Mouse (Mus musculus): ENCODE measurements around the gene Gm38100. TPM values are rescaled to one million over a fixed set of nuclear protein-coding genes. Genes with fewer than 3 reads are reported as not detected.

Gene Gm38100
- total and polyA plus RNA-seq, 2 experiments = not detected

- 79% methylated on average over 4 of the region's 4 CpGs for WGBS
- DNase-seq (ENCODE audit: extremely low read depth, low read depth, low spot score) = no peak
- TF ChIP-seq CTCF (IDR thresholded peaks at IDR 0.05; ENCODE audit: low read depth, low read length) = no peak
- TF ChIP-seq POLR2A (IDR thresholded peaks at IDR 0.05; ENCODE audit: extremely low read depth, insufficient read depth, low read length) = no peak
Measured at GRCm38 (mm10) chr1:175946718-175947315, 26.7 kb downstream of the Gm38100 start.

DNA sequence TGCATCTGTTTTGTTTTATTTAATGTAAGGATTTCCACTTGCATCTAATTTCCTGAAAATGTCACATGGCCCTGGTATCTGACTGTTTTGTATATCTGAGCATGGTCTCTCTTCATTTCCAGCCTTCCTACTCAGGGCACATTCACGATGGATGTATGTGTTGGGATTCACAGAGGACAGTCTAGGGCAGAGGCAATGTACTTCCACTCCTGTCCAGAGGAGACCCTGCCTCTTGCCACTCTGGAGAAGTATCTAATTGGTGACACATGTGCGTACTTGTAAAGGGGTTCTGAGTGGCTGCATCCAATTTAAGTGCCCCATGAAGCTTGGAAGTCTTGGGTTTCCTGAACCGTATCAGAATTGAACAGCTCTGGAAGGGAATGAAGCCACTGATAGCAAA, 30.3 kb downstream of the Gm38100 start:
- H3K36me3 ChIP-seq (ENCODE audit: control insufficient read depth, insufficient read depth, low read length) = no peaks in the 10 kb centered on the region
- no peaks in the 10 kb centered on the region for H3K79me2 ChIP-seq (ENCODE audit: control insufficient read depth, insufficient read depth, low read length)
- H3K4me1 ChIP-seq (ENCODE audit: control insufficient read depth, insufficient read depth, low read length) = no peaks in the 10 kb centered on the region
- 81% methylated on average over 3 of the region's 3 CpGs for WGBS
- H3K9ac ChIP-seq (ENCODE audit: low read depth, low read length) = no peak overlapping the region
- no peak overlapping the region for H3K4me3 ChIP-seq (ENCODE audit: insufficient read depth, low read depth, low read length)
- H3K27ac ChIP-seq (replicated peaks; ENCODE audit: insufficient read depth, low read depth, low read length) = no peak overlapping the region
- no peaks in the 10 kb centered on the region for H3K27me3 ChIP-seq (ENCODE audit: control insufficient read depth, insufficient read depth, low read length)
- no peak for DNase-seq (ENCODE audit: extremely low read depth, low read depth, low spot score)
- TF ChIP-seq CTCF (IDR thresholded peaks at IDR 0.05; ENCODE audit: low read depth, low read length) (no peak), POLR2A (IDR thresholded peaks at IDR 0.05; ENCODE audit: extremely low read depth, insufficient read depth, low read length) (no peak)

More at GRCm38 (mm10) chr1:175946718-175947315, 26.7 kb downstream of the Gm38100 start:
- Histone ChIP-seq H3K9ac (ENCODE audit: low read depth, low read length) (no peak overlapping the region), H3K27ac (replicated peaks; ENCODE audit: insufficient read depth, low read depth, low read length) (no peak overlapping the region), H3K4me3 (ENCODE audit: insufficient read depth, low read depth, low read length) (no peak overlapping the region), H3K27me3 (ENCODE audit: control insufficient read depth, insufficient read depth, low read length) (no peaks in the 10 kb centered on the region; the same call in 1 of the 2 replicates), H3K4me1 (ENCODE audit: control insufficient read depth, insufficient read depth, low read length) (no peaks in the 10 kb centered on the region), H3K79me2 (ENCODE audit: control insufficient read depth, insufficient read depth, low read length) (no peaks in the 10 kb centered on the region), H3K36me3 (ENCODE audit: control insufficient read depth, insufficient read depth, low read length) (no peaks in the 10 kb centered on the region)

DNA sequence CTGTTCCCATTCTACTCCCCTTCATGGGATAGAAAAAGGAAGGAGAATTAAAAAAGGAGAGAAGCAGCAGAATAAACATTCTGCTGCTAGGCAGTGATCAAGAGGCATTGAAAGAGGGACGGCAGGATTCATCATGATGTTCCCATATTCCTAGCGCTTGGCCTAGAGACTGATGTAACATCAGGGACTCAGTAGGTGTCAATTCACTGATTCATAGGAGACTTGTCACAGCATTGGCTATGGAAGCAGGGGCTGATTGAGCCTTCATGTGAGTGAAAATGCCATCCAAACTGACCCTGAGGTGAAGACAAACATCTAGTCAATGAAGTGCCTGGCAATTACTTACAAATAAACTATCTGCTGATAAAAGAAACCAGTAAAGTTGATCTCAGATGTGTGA, 30.7 kb downstream of the Gm38100 start:
- Histone ChIP-seq H3K4me1 (ENCODE audit: control insufficient read depth, insufficient read depth, low read length) (no peaks in the 10 kb centered on the region), H3K27ac (replicated peaks; ENCODE audit: insufficient read depth, low read depth, low read length) (no peak overlapping the region), H3K4me3 (ENCODE audit: insufficient read depth, low read depth, low read length) (no peak overlapping the region), H3K27me3 (ENCODE audit: control insufficient read depth, insufficient read depth, low read length) (no peaks in the 10 kb centered on the region), H3K36me3 (ENCODE audit: control insufficient read depth, insufficient read depth, low read length) (no peaks in the 10 kb centered on the region), H3K79me2 (ENCODE audit: control insufficient read depth, insufficient read depth, low read length) (no peaks in the 10 kb centered on the region), H3K9ac (ENCODE audit: low read depth, low read length) (no peak overlapping the region)
- DNase-seq (ENCODE audit: extremely low read depth, low read depth, low spot score) = no peak
- 87% methylated on average over 2 of the region's 2 CpGs for WGBS
- TF ChIP-seq POLR2A (IDR thresholded peaks at IDR 0.05; ENCODE audit: extremely low read depth, insufficient read depth, low read length) (no peak), CTCF (IDR thresholded peaks at IDR 0.05; ENCODE audit: low read depth, low read length) (no peak)

GRCm38 (mm10) chr1:175961786-175962185, 41.7 kb downstream of the Gm38100 start:
- no peaks in the 10 kb centered on the region for H3K36me3 ChIP-seq (ENCODE audit: control insufficient read depth, insufficient read depth, low read length)
- H3K27ac ChIP-seq (replicated peaks; ENCODE audit: insufficient read depth, low read depth, low read length) = no peak overlapping the region
- DNase-seq (ENCODE audit: extremely low read depth, low read depth, low spot score) = no peak
- 88% methylated on average over 2 of the region's 2 CpGs for WGBS
- H3K4me1 ChIP-seq (ENCODE audit: control insufficient read depth, insufficient read depth, low read length) = no peaks in the 10 kb centered on the region
- no peak for TF ChIP-seq CTCF (IDR thresholded peaks at IDR 0.05; ENCODE audit: low read depth, low read length)
- no peak for TF ChIP-seq POLR2A (IDR thresholded peaks at IDR 0.05; ENCODE audit: extremely low read depth, insufficient read depth, low read length)
- H3K79me2 ChIP-seq (ENCODE audit: control insufficient read depth, insufficient read depth, low read length) = no peaks in the 10 kb centered on the region
- no peak overlapping the region for H3K4me3 ChIP-seq (ENCODE audit: insufficient read depth, low read depth, low read length)
- no peak overlapping the region for H3K9ac ChIP-seq (ENCODE audit: low read depth, low read length)
- H3K27me3 ChIP-seq (ENCODE audit: control insufficient read depth, insufficient read depth, low read length) = 0 out of 2 replicates have a peak, but pooled peaks cover 2% of the 10 kb centered on the region

- Histone ChIP-seq H3K4me3 (ENCODE audit: insufficient read depth, low read depth, low read length) (no peak overlapping the region), H3K79me2 (ENCODE audit: control insufficient read depth, insufficient read depth, low read length) (no peaks in the 10 kb centered on the region), H3K27ac (replicated peaks; ENCODE audit: insufficient read depth, low read depth, low read length) (no peak overlapping the region), H3K36me3 (ENCODE audit: control insufficient read depth, insufficient read depth, low read length) (no peaks in the 10 kb centered on the region), H3K9ac (ENCODE audit: low read depth, low read length) (no peak overlapping the region), H3K4me1 (ENCODE audit: control insufficient read depth, insufficient read depth, low read length) (no peaks in the 10 kb centered on the region), H3K27me3 (ENCODE audit: control insufficient read depth, insufficient read depth, low read length) (no peaks in the 10 kb centered on the region)
- no peak for TF ChIP-seq POLR2A (IDR thresholded peaks at IDR 0.05; ENCODE audit: extremely low read depth, insufficient read depth, low read length)
- no peak for TF ChIP-seq CTCF (IDR thresholded peaks at IDR 0.05; ENCODE audit: low read depth, low read length)
- 87% methylated on average over 5 of the region's 5 CpGs for WGBS
- DNase-seq (ENCODE audit: extremely low read depth, low read depth, low spot score) = no peak
Measured at GRCm38 (mm10) chr1:175967004-175967745, 47.0 kb downstream of the Gm38100 start.

- 83% methylated on average over 5 of the region's 5 CpGs for WGBS
- TF ChIP-seq POLR2A (IDR thresholded peaks at IDR 0.05; ENCODE audit: extremely low read depth, insufficient read depth, low read length) (no peak), CTCF (IDR thresholded peaks at IDR 0.05; ENCODE audit: low read depth, low read length) (no peak)
- DNase-seq (ENCODE audit: extremely low read depth, low read depth, low spot score) = no peak
Measured at GRCm38 (mm10) chr1:175970710-175971109, 50.6 kb downstream of the Gm38100 start.

More at GRCm38 (mm10) chr1:175970710-175971109, 50.6 kb downstream of the Gm38100 start:
- no peak overlapping the region for H3K27ac ChIP-seq (replicated peaks; ENCODE audit: insufficient read depth, low read depth, low read length)
- H3K4me1 ChIP-seq (ENCODE audit: control insufficient read depth, insufficient read depth, low read length) = no peaks in the 10 kb centered on the region
- H3K79me2 ChIP-seq (ENCODE audit: control insufficient read depth, insufficient read depth, low read length) = no peaks in the 10 kb centered on the region
- no peak overlapping the region for H3K4me3 ChIP-seq (ENCODE audit: insufficient read depth, low read depth, low read length)
- H3K27me3 ChIP-seq (ENCODE audit: control insufficient read depth, insufficient read depth, low read length) = no peaks in the 10 kb centered on the region
- no peaks in the 10 kb centered on the region for H3K36me3 ChIP-seq (ENCODE audit: control insufficient read depth, insufficient read depth, low read length)
- H3K9ac ChIP-seq (ENCODE audit: low read depth, low read length) = no peak overlapping the region

Other genes starting within 250 kb of the Gm38100 start
- 0.18 and 0.40 TPM in 2 replicates for gene Opn3, start 227.6 kb upstream of the Gm38100 start, total RNA-seq (2014; rRNA removed)
- gene Opn3, start 227.6 kb upstream of the Gm38100 start, polyA plus RNA-seq (2012; rRNA removed) = 0.21 and 0.28 TPM in 2 replicates
- gene Chml, start 227.4 kb upstream of the Gm38100 start, total RNA-seq (2014; rRNA removed) = 1.8 and 2.3 TPM in 2 replicates
- gene Chml, start 227.4 kb upstream of the Gm38100 start, polyA plus RNA-seq (2012; rRNA removed) = 0.98 and 1.6 TPM in 2 replicates
- gene Wdr64, start 221.7 kb upstream of the Gm38100 start, total RNA-seq (2014; rRNA removed) = not detected in 2 replicates
- not detected in 2 replicates for gene Wdr64, start 221.7 kb upstream of the Gm38100 start, polyA plus RNA-seq (2012; rRNA removed)
- gene Exo1, start 39.7 kb upstream of the Gm38100 start, total RNA-seq (2014; rRNA removed) = 0.28 and 0.54 TPM in 2 replicates
- gene Exo1, start 39.7 kb upstream of the Gm38100 start, polyA plus RNA-seq (2012; rRNA removed) = not detected in 2 replicates
- not detected in 2 replicates for gene Rbm8a2, start 58.8 kb downstream of the Gm38100 start, total RNA-seq (2014; rRNA removed)
- gene Rbm8a2, start 58.8 kb downstream of the Gm38100 start, polyA plus RNA-seq (2012; rRNA removed) = not detected in 2 replicates